Mouse (Mus musculus) limb, embryonic 10.5 days (tissue): Measurements from ENCODE around the gene Emp3. TPM values are rescaled to one million over a fixed set of nuclear protein-coding genes. Genes with fewer than 3 reads are reported as not detected.

Source experiments
- DNase-seq: peaks from one replicate; pipeline ENCODE4 v3.0.0-alpha.2; 2017; ENCODE audit warnings: low spot score
- H3K27ac ChIP-seq: fragments of 300-500 bp; sonication (generic); 2 replicates; pipeline ENCODE4 v1.5.1; 2016; ENCODE audit warnings: mild to moderate bottlenecking
- H3K27me3 ChIP-seq: fragments of 300-500 bp; sonication (generic); 2 replicates; pipeline ENCODE4 v1.6.1; 2016; ENCODE audit warnings: low read depth, mild to moderate bottlenecking; ENCODE audit not compliant: poor library complexity, severe bottlenecking
- H3K36me3 ChIP-seq: fragments of 300-500 bp; sonication (generic); 2 replicates; pipeline ENCODE4 v1.6.1; 2016; ENCODE audit warnings: mild to moderate bottlenecking, moderate library complexity
- H3K4me1 ChIP-seq: fragments of 300-500 bp; sonication (generic); 2 replicates; pipeline ENCODE4 v1.6.1; 2016
- H3K4me3 ChIP-seq: fragments of 300-500 bp; sonication (generic); 2 replicates; pipeline ENCODE4 v1.5.1; 2016; ENCODE audit warnings: mild to moderate bottlenecking, moderate library complexity
- H3K9me3 ChIP-seq: fragments of 300-500 bp; sonication (generic); replicated peaks from 2 replicates; pipeline ENCODE4 v1.6.1; 2016; ENCODE audit warnings: mild to moderate bottlenecking
- WGBS: fragments of 180-500 bp; shearing (Covaris S2); methylation state at CpG from one replicate; pipeline ENCODE4 v1.1.7; 2016; 5-methylcytosine and 5-hydroxymethylcytosine counted together
- polyA plus RNA-seq: library from polyadenylated mRNA; unstranded; fragments of >200 nt; fragmentation: Nextera tagmentation; extraction: Ambion mirVana; gene quantifications from 2 replicates; pipeline ENCODE4 v1.2.1, GENCODE M21; 2016

Gene Emp3
- polyA plus RNA-seq, 1 experiment from 2014 or later, result 34.5 TPM

- H3K36me3 ChIP-seq, result peaks cover 79% of the 10 kb centered on the region
- H3K9me3 ChIP-seq, result no peaks in the 10 kb centered on the region
- no peak overlapping the region for H3K27ac ChIP-seq
- 97% methylated on average over 7 of the region's 7 CpGs for WGBS
- H3K4me3 ChIP-seq, result no peak overlapping the region
- no peak for DNase-seq
- H3K4me1 ChIP-seq, result peaks cover 17% of the 10 kb centered on the region
- H3K27me3 ChIP-seq, result peaks cover 5% of the 10 kb centered on the region
Measured at GRCm38 (mm10) chr7:45876895-45877294, 44.3 kb downstream of the Emp3 start.

GRCm38 (mm10) chr7:45873061-45873947 is 47.9 kb downstream of the Emp3 start:
- peak; percentile 74 for DNase-seq
- Histone ChIP-seq H3K4me1 (peaks cover 43% of the 10 kb centered on the region), H3K36me3 (peaks cover 43% of the 10 kb centered on the region), H3K4me3 (peak overlapping the region; percentile 74), H3K27ac (peak overlapping the region; percentile 93), H3K27me3 (peaks cover 40% of the 10 kb centered on the region), H3K9me3 (no peaks in the 10 kb centered on the region)
- WGBS, result 4% methylated on average over 28 of the region's 28 CpGs

GRCm38 (mm10) chr7:45872624-45873023 is 48.6 kb downstream of the Emp3 start, which contains the start of gene Kdelr1:
Gene Kdelr1, plus strand, starts transcription at chr7:45872772.
- H3K27ac ChIP-seq, result peak within 1 kb of the TSS; percentile 93
- H3K36me3 ChIP-seq, result peaks cover 38% of the 10 kb centered on the region
- WGBS, result under 1% methylated on average over 18 of the region's 18 CpGs
- DNase-seq, result peak; percentile 92
- peaks cover 50% of the 10 kb centered on the region for H3K4me1 ChIP-seq
- peak within 1 kb of the TSS; percentile 74 for H3K4me3 ChIP-seq
- H3K9me3 ChIP-seq, result no peaks in the 10 kb centered on the region
- H3K27me3 ChIP-seq, result peaks cover 47% of the 10 kb centered on the region

GRCm38 (mm10) chr7:45870282-45871058 is 50.7 kb downstream of the Emp3 start:
- Histone ChIP-seq H3K27me3 (peaks cover 66% of the 10 kb centered on the region), H3K4me3 (peak overlapping the region; percentile 45), H3K27ac (peak overlapping the region; percentile 53; the same call in 1 of the 2 replicates), H3K9me3 (no peaks in the 10 kb centered on the region), H3K36me3 (peaks cover 16% of the 10 kb centered on the region), H3K4me1 (peaks cover 68% of the 10 kb centered on the region)
- peak; percentile 55 for DNase-seq
- WGBS, result 1% methylated on average over 30 of the region's 30 CpGs

- Histone ChIP-seq H3K36me3 (peaks cover 9% of the 10 kb centered on the region), H3K4me3 (peak overlapping the region; percentile 45), H3K4me1 (peaks cover 65% of the 10 kb centered on the region), H3K27me3 (peaks cover 70% of the 10 kb centered on the region), H3K9me3 (no peaks in the 10 kb centered on the region), H3K27ac (no peak overlapping the region)
- WGBS, result 2% methylated on average over 14 of the region's 14 CpGs
- peak; percentile 46 for DNase-seq
Measured at GRCm38 (mm10) chr7:45869787-45870186, 51.4 kb downstream of the Emp3 start.

GRCm38 (mm10) chr7:45869107-45869670 is 52.0 kb downstream of the Emp3 start:
- Histone ChIP-seq H3K9me3 (no peaks in the 10 kb centered on the region), H3K27me3 (peaks cover 70% of the 10 kb centered on the region), H3K4me1 (peaks cover 59% of the 10 kb centered on the region), H3K27ac (no peak overlapping the region), H3K4me3 (peak overlapping the region; percentile 45), H3K36me3 (peaks cover 3% of the 10 kb centered on the region)
- 8% methylated on average over 8 of the region's 8 CpGs for WGBS
- no peak for DNase-seq

Other genes with a start within 250 kb of the Emp3 start
- 0.16 and 0.39 TPM in 2 replicates for gene Ntn5, start 237.4 kb downstream of the Emp3 start, polyA plus RNA-seq
- gene Sec1, start 227.0 kb downstream of the Emp3 start, polyA plus RNA-seq, result 0.54 and 0.83 TPM in 2 replicates
- gene Car11, start 221.6 kb downstream of the Emp3 start, polyA plus RNA-seq, result 2.2 and 4.9 TPM in 2 replicates
- 3.7 and 4.7 TPM in 2 replicates for gene Dbp, start 216.3 kb downstream of the Emp3 start, polyA plus RNA-seq
- gene Rpl18, start 205.9 kb downstream of the Emp3 start, polyA plus RNA-seq, result 1,218 and 1,459 TPM in 2 replicates
- gene Sphk2, start 203.4 kb downstream of the Emp3 start, polyA plus RNA-seq, result 45.5 and 49.3 TPM in 2 replicates
- gene Fam83e, start 200.2 kb downstream of the Emp3 start, polyA plus RNA-seq, result 2.1 and 2.4 TPM in 2 replicates
- not detected in 2 replicates for gene Spaca4, start 195.6 kb downstream of the Emp3 start, polyA plus RNA-seq
- gene Lmtk3, start 137.7 kb downstream of the Emp3 start, polyA plus RNA-seq, result 2.2 and 3.2 TPM in 2 replicates
- 1.8 and 2.1 TPM in 2 replicates for gene Sult2b1, start 136.7 kb downstream of the Emp3 start, polyA plus RNA-seq
- 170 TPM in 2 replicates for gene Cyth2, start 106.8 kb downstream of the Emp3 start, polyA plus RNA-seq
- 1.2 and 1.4 TPM in 2 replicates for gene Kcnj14, start 96.6 kb downstream of the Emp3 start, polyA plus RNA-seq
- 116 and 156 TPM in 2 replicates for gene Grwd1, start 90.5 kb downstream of the Emp3 start, polyA plus RNA-seq
- gene Kdelr1, start 48.6 kb downstream of the Emp3 start, polyA plus RNA-seq, result 36.8 and 41.2 TPM in 2 replicates
- 0.09 and 0.10 TPM in 2 replicates for gene Grin2d, start 43.0 kb downstream of the Emp3 start, polyA plus RNA-seq
- 1.4 and 1.5 TPM in 2 replicates for gene Syngr4, start 24.7 kb downstream of the Emp3 start, polyA plus RNA-seq
- 4.8 and 5.7 TPM in 2 replicates for gene Tmem143, start 24.5 kb downstream of the Emp3 start, polyA plus RNA-seq
- gene Ccdc114, start 2.7 kb upstream of the Emp3 start, polyA plus RNA-seq, result 4.4 and 6.3 TPM in 2 replicates
- gene Abcc6, start 108.9 kb upstream of the Emp3 start, polyA plus RNA-seq, result 0.10 and 0.20 TPM in 2 replicates
- 27.0 and 29.6 TPM in 2 replicates for gene Nomo1, start 112.3 kb upstream of the Emp3 start, polyA plus RNA-seq
- 0.06 and 0.13 TPM in 2 replicates for gene Kcnj11, start 179.4 kb upstream of the Emp3 start, polyA plus RNA-seq